Mouse (Mus musculus): Measurements from ENCODE around the gene Rptor. TPM values are rescaled to one million over a fixed set of nuclear protein-coding genes. Genes with fewer than 3 reads are reported as not detected.
"Not testable (repeated sequence)": the region's sequence is repeated elsewhere in the genome, so short reads cannot be mapped to it uniquely, and the experiment has no call there.

Gene Rptor
- polyA plus RNA-seq, 1 experiment from 2014 or later = 11.3 TPM

DNA sequence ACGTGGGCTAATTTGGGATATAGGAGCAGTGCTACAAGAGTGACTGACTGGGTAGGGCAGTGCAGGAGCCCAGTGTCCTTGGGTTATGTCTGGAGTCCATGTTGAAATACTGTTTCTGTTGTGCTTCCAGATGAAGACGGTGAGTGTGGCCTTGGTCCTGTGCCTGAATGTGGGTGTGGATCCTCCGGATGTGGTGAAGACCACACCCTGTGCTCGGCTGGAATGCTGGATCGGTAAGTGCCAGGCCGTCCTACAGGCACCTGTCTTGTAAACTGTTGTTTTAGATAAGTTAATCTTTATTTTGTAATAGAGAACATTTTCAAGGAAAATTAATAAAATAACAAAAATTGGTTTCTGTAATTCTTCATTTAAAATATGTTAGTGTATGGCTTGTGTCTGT is 54.8 kb downstream of the Rptor start:
- 90% methylated on average over 6 of the region's 6 CpGs for WGBS
- no peaks in the 10 kb centered on the region for H3K36me3 ChIP-seq (ENCODE audit: control insufficient read depth, insufficient read depth)

DNA sequence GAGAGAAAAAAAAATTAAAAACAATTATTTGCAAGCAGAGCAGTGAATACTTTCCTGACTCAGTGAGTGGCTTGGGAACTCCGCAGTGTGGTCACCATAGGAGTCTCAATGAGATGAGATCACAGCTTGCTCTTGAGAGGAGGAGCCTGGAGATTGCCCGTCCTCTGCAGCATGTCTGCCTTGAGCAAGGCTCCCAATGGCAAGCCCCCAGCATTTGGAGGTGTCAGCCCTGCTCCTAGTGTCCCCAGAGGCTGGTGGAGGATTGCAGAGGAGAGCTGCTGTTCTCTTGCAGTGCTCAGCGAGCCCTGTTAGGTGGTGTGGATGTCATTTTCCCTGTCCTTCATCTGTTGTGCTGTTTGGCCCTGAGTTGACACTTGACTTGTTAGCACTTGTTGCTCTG is 56.6 kb downstream of the Rptor start:
- ATAC-seq = no peak

More for the DNA sequence above, 54.8 kb downstream of the Rptor start:
- ATAC-seq = no peak
- no peaks in the 10 kb centered on the region for H3K27me3 ChIP-seq (replicated peaks; ENCODE audit: control insufficient read depth, insufficient read depth, low read length)
- H3K4me2 ChIP-seq (ENCODE audit: low read length) = no peak overlapping the region
- no peaks in the 10 kb centered on the region for H3K9me3 ChIP-seq (ENCODE audit: control insufficient read depth, low read length)
- no peaks in the 10 kb centered on the region for H3K4me1 ChIP-seq (replicated peaks; ENCODE audit: control insufficient read depth, insufficient read depth, low read length)
- H3K27ac ChIP-seq (ENCODE audit: low read length) = no peak overlapping the region
- H3K9ac ChIP-seq (replicated peaks; ENCODE audit: low read depth, low read length) = no peak overlapping the region
- H3K4me3 ChIP-seq (replicated peaks; ENCODE audit: low read length) = no peak overlapping the region

DNA sequence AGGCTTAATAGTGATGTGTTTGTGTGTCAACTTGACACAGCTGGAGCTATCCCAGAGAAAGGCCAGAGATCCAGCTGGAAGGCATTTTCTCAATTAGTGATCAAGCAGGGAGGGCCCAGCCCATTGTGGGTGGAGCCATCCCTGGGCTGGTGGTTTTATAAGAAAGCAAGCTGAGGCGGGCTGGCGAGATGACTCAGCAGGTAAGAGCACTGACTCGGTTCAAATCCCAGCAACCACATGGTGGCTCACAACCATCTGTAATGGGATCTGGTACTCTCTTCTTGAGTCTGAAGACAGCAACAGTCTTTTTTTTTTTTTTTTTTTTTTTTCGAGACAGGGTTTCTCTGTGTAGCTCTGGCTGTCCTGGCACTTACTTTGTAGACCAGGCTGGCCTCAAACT is 58.8 kb downstream of the Rptor start:
- not testable (repeated sequence) for H3K9me3 ChIP-seq (ENCODE audit: control insufficient read depth, low read length); H3K9ac ChIP-seq (replicated peaks; ENCODE audit: low read depth, low read length); H3K36me3 ChIP-seq (ENCODE audit: control insufficient read depth, insufficient read depth); H3K27ac ChIP-seq (ENCODE audit: low read length); H3K4me2 ChIP-seq (ENCODE audit: low read length); H3K27me3 ChIP-seq (replicated peaks; ENCODE audit: control insufficient read depth, insufficient read depth, low read length); ATAC-seq; H3K4me3 ChIP-seq (replicated peaks; ENCODE audit: low read length); H3K4me1 ChIP-seq (replicated peaks; ENCODE audit: control insufficient read depth, insufficient read depth, low read length)
- whole genome bisulfite sequencing = 55% methylated on average over 4 of the region's 4 CpGs

More for the DNA sequence above, 56.6 kb downstream of the Rptor start:
- Histone ChIP-seq H3K36me3 (ENCODE audit: control insufficient read depth, insufficient read depth) (no peaks in the 10 kb centered on the region), H3K4me3 (replicated peaks; ENCODE audit: low read length) (no peak overlapping the region), H3K4me1 (replicated peaks; ENCODE audit: control insufficient read depth, insufficient read depth, low read length) (0 out of 2 replicates have a peak, but pooled peaks cover 4% of the 10 kb centered on the region), H3K4me2 (ENCODE audit: low read length) (no peak overlapping the region), H3K27me3 (replicated peaks; ENCODE audit: control insufficient read depth, insufficient read depth, low read length) (no peaks in the 10 kb centered on the region), H3K9ac (replicated peaks; ENCODE audit: low read depth, low read length) (no peak overlapping the region), H3K27ac (ENCODE audit: low read length) (no peak overlapping the region), H3K9me3 (ENCODE audit: control insufficient read depth, low read length) (no peaks in the 10 kb centered on the region)
- 93% methylated on average over 3 of the region's 3 CpGs for WGBS

GRCm38 (mm10) chr11:119663876-119664275 is 61.2 kb downstream of the Rptor start:
- Histone ChIP-seq H3K27ac (ENCODE audit: low read length) (no peak overlapping the region), H3K4me2 (ENCODE audit: low read length) (no peak overlapping the region), H3K36me3 (ENCODE audit: control insufficient read depth, insufficient read depth) (no peaks in the 10 kb centered on the region), H3K9ac (replicated peaks; ENCODE audit: low read depth, low read length) (no peak overlapping the region), H3K27me3 (replicated peaks; ENCODE audit: control insufficient read depth, insufficient read depth, low read length) (no peaks in the 10 kb centered on the region), H3K4me1 (replicated peaks; ENCODE audit: control insufficient read depth, insufficient read depth, low read length) (peaks cover 7% of the 10 kb centered on the region), H3K9me3 (ENCODE audit: control insufficient read depth, low read length) (no peaks in the 10 kb centered on the region), H3K4me3 (replicated peaks; ENCODE audit: low read length) (no peak overlapping the region)
- 88% methylated on average over 2 of the region's 2 CpGs for WGBS
- no peak for ATAC-seq

DNA sequence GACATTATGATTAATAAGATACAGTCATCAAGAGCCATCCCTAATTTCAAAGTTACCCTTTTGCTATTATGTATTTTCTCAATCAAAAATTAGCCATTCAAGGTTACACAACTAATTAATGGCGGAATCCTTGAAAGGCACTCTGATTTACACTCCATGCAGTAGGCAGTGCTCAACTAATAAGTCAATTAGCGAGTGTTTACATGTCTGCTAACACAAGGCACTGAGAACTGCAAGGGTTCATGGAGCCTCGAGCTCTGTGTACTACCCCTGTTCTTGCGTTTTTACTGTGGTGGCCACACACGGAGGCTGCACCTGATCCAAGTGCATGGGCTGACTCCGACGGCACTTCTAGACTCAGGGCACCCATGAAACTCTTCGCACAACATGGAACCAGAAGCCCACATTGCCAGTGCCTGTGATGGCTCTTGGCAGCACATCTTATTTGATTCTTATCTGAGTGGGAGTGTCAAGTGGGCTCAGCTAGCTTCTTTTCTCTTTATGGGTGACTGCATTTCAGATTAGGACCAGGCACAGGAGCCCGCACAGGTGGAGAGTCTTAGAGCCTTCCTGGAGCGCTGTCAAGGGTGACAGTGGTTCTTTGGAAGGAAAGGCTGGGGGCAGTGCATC is 62.1 kb downstream of the Rptor start:
- H3K4me2 ChIP-seq (ENCODE audit: low read length) = no peak overlapping the region
- no peak overlapping the region for H3K4me3 ChIP-seq (replicated peaks; ENCODE audit: low read length)
- H3K9ac ChIP-seq (replicated peaks; ENCODE audit: low read depth, low read length) = no peak overlapping the region
- ATAC-seq = no peak
- WGBS = 51% methylated on average over 10 of the region's 10 CpGs
- no peak overlapping the region for H3K27ac ChIP-seq (ENCODE audit: low read length)
- H3K36me3 ChIP-seq (ENCODE audit: control insufficient read depth, insufficient read depth) = no peaks in the 10 kb centered on the region
- no peaks in the 10 kb centered on the region for H3K27me3 ChIP-seq (replicated peaks; ENCODE audit: control insufficient read depth, insufficient read depth, low read length)
- peaks cover 7% of the 10 kb centered on the region for H3K4me1 ChIP-seq (replicated peaks; ENCODE audit: control insufficient read depth, insufficient read depth, low read length)
- no peaks in the 10 kb centered on the region for H3K9me3 ChIP-seq (ENCODE audit: control insufficient read depth, low read length)

GRCm38 (mm10) chr11:119665308-119665702 is 62.6 kb downstream of the Rptor start:
- H3K9ac ChIP-seq (replicated peaks; ENCODE audit: low read depth, low read length) = no peak overlapping the region
- H3K4me3 ChIP-seq (replicated peaks; ENCODE audit: low read length) = no peak overlapping the region
- peaks cover 7% of the 10 kb centered on the region for H3K4me1 ChIP-seq (replicated peaks; ENCODE audit: control insufficient read depth, insufficient read depth, low read length)
- no peaks in the 10 kb centered on the region for H3K9me3 ChIP-seq (ENCODE audit: control insufficient read depth, low read length)
- 92% methylated on average over 5 of the region's 5 CpGs for WGBS
- H3K36me3 ChIP-seq (ENCODE audit: control insufficient read depth, insufficient read depth) = no peaks in the 10 kb centered on the region
- no peak for ATAC-seq
- no peak overlapping the region for H3K4me2 ChIP-seq (ENCODE audit: low read length)
- H3K27ac ChIP-seq (ENCODE audit: low read length) = no peak overlapping the region
- no peaks in the 10 kb centered on the region for H3K27me3 ChIP-seq (replicated peaks; ENCODE audit: control insufficient read depth, insufficient read depth, low read length)

DNA sequence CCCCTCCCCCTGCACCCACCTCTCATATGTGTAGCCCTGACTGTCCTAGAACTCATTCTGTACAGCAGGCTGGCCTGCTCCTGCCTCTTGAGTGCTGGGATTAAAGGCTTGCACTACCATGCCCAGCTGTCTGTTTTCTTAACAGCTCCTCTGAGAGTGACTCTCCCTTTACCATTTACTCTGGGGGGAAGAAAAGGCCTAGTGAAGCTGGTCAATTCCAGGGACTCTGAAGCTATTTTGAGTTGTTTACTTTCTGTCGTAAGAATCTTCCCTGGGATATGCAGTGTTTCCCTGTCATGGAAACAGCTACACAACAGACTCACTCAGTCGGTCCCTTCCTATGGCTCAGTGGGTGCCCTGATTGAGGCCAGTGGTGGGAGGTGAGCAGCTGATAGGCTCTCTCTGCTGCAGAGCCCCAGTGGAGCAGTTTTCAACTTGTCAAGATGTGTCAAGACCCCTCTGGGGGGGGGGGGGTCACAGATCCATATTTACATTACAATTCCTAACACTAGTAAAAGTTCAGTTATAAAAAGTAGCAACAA is 63.9 kb downstream of the Rptor start:
- H3K4me1 ChIP-seq (replicated peaks; ENCODE audit: control insufficient read depth, insufficient read depth, low read length) = peaks cover 7% of the 10 kb centered on the region
- H3K27me3 ChIP-seq (replicated peaks; ENCODE audit: control insufficient read depth, insufficient read depth, low read length) = no peaks in the 10 kb centered on the region
- 35% methylated on average over 2 of the region's 2 CpGs for WGBS
- H3K27ac ChIP-seq (ENCODE audit: low read length) = 0 out of 2 replicates have a peak overlapping the region, but pooled peaks have one; percentile 28
- H3K4me3 ChIP-seq (replicated peaks; ENCODE audit: low read length) = no peak overlapping the region
- no peaks in the 10 kb centered on the region for H3K36me3 ChIP-seq (ENCODE audit: control insufficient read depth, insufficient read depth)
- H3K9ac ChIP-seq (replicated peaks; ENCODE audit: low read depth, low read length) = no peak overlapping the region
- no peak overlapping the region for H3K4me2 ChIP-seq (ENCODE audit: low read length)
- H3K9me3 ChIP-seq (ENCODE audit: control insufficient read depth, low read length) = no peaks in the 10 kb centered on the region
- no peak for ATAC-seq

DNA sequence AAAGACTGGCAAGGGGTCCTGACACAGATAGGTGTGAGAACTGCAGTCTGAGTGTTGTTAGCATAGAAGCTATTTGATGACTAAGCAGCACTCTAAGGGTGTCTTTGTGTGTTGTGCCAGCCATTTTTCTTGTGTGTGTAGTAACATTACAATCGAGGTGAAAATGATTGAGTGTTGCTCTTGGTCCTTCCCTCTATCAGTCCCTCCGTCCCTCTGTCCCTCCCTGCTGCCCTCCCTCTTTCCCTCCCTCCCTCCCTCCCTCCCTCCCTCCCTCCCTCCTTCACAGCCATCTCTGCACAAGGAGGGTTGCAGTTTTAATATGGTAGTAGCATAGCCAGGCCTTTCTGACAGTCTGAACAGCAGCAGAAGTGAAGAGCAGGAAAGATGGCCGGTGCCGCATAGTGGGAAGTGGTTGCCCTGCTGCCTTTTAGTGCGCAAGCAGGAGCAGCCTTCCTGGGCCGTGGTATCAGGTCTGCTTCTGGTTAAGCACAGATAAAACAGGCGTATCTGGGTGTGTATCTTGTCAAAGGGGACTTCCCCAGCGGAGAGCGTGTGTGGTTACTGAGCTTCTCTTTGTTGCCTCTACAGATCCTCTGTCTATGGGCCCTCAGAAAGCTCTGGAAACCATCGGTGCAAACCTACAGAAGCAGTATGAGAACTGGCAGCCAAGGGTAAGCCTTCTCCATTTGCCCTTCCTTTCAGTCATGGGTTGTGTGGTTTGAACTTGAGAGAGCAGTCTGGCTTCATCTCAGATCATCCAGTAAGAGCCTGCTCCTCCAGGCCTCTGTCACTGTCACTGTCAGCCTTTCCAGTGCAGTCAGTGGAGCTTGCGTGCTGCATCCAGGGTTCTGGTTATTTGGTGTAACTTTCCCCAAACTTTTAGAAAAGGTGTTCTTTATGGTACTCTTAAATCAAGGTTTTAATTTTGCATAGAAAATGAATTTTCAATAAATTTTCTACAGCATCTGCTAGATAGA is 68.3 kb downstream of the Rptor start:
- Histone ChIP-seq H3K4me1 (replicated peaks; ENCODE audit: control insufficient read depth, insufficient read depth, low read length) (peaks cover 9% of the 10 kb centered on the region), H3K9ac (replicated peaks; ENCODE audit: low read depth, low read length) (no peak overlapping the region), H3K36me3 (ENCODE audit: control insufficient read depth, insufficient read depth) (no peaks in the 10 kb centered on the region), H3K4me3 (replicated peaks; ENCODE audit: low read length) (no peak overlapping the region), H3K9me3 (ENCODE audit: control insufficient read depth, low read length) (no peaks in the 10 kb centered on the region), H3K27ac (ENCODE audit: low read length) (no peak overlapping the region), H3K27me3 (replicated peaks; ENCODE audit: control insufficient read depth, insufficient read depth, low read length) (no peaks in the 10 kb centered on the region), H3K4me2 (ENCODE audit: low read length) (no peak overlapping the region)
- 81% methylated on average over 11 of the region's 11 CpGs for WGBS
- no peak for ATAC-seq

GRCm38 (mm10) chr11:119672041-119672440 is 69.3 kb downstream of the Rptor start:
- ATAC-seq = no peak
- Histone ChIP-seq H3K9ac (replicated peaks; ENCODE audit: low read depth, low read length) (no peak overlapping the region), H3K27me3 (replicated peaks; ENCODE audit: control insufficient read depth, insufficient read depth, low read length) (no peaks in the 10 kb centered on the region), H3K9me3 (ENCODE audit: control insufficient read depth, low read length) (no peaks in the 10 kb centered on the region), H3K27ac (ENCODE audit: low read length) (no peak overlapping the region), H3K4me1 (replicated peaks; ENCODE audit: control insufficient read depth, insufficient read depth, low read length) (peaks cover 13% of the 10 kb centered on the region), H3K4me3 (replicated peaks; ENCODE audit: low read length) (no peak overlapping the region), H3K4me2 (ENCODE audit: low read length) (no peak overlapping the region), H3K36me3 (ENCODE audit: control insufficient read depth, insufficient read depth) (no peaks in the 10 kb centered on the region)
- 24% methylated on average over 2 of the region's 2 CpGs for WGBS
